Mouse (Mus musculus) MEL (cell line): ENCODE results near the gene Pdcd6ip. TPM values are rescaled to one million over a fixed set of nuclear protein-coding genes. Genes with fewer than 3 reads are reported as not detected.

ENCODE experiments used
- DNase-seq: peaks from one replicate; pipeline ENCODE4 v3.0.0; 2011; ENCODE audit warnings: low read depth, low spot score
- H3K27ac ChIP-seq: 2 replicates; pipeline ENCODE4 v1.5.1; 2012; ENCODE audit warnings: low read depth, mild to moderate bottlenecking, control low read depth, low read length, moderate library complexity; ENCODE audit not compliant: control insufficient read depth
- H3K27me3 ChIP-seq, 2 experiments: fragments of 150-350 bp in 1 of 2; sonication (generic) in 1 of 2; 2 replicates each; pipeline ENCODE4 v1.6.1; 2012; ENCODE audit warnings: low read length in 2 of 2, mild to moderate bottlenecking in 2 of 2, improper control_type of control experiment in 1 of 2, moderate library complexity in 1 of 2; ENCODE audit not compliant: insufficient read depth in 2 of 2, control insufficient read depth in 1 of 2
- H3K36me3 ChIP-seq, 2 experiments: 2 replicates each; pipeline ENCODE4 v1.6.1; 2012 to 2014; ENCODE audit warnings: low read length in 2 of 2, improper control_type of control experiment in 1 of 2, inconsistent platforms in 1 of 2, mild to moderate bottlenecking in 1 of 2; ENCODE audit not compliant: insufficient read depth in 2 of 2, control insufficient read depth in 1 of 2
- H3K4me1 ChIP-seq, 2 experiments: fragments of 150-350 bp in 1 of 2; sonication (generic) in 1 of 2; 2 replicates each; pipeline ENCODE4 v1.6.1; 2012; ENCODE audit warnings: low read length in 2 of 2, improper control_type of control experiment in 1 of 2, mild to moderate bottlenecking in 1 of 2; ENCODE audit not compliant: insufficient read depth in 2 of 2, control insufficient read depth in 1 of 2
- H3K4me3 ChIP-seq, 2 experiments: fragments of 150-350 bp in 1 of 2; sonication (generic) in 1 of 2; 2 replicates each; pipeline ENCODE4 v1.5.1; 2012; ENCODE audit warnings: low read depth in 2 of 2, low read length in 2 of 2, mild to moderate bottlenecking in 2 of 2, moderate library complexity in 2 of 2, control low read depth in 1 of 2, improper control_type of control experiment in 1 of 2; ENCODE audit not compliant: control insufficient read depth in 1 of 2, insufficient read depth in 1 of 2
- H3K79me2 ChIP-seq: 2 replicates; pipeline ENCODE4 v1.6.1; 2012; ENCODE audit warnings: mild to moderate bottlenecking, low read length, moderate library complexity; ENCODE audit not compliant: control insufficient read depth, poor library complexity, insufficient read depth
- H3K9ac ChIP-seq: 2 replicates; pipeline ENCODE4 v1.6.1; 2012; ENCODE audit warnings: low read depth, mild to moderate bottlenecking, control low read depth, low read length, moderate library complexity; ENCODE audit not compliant: control insufficient read depth, poor library complexity, severe bottlenecking
- H3K9me3 ChIP-seq: fragments of 150-350 bp; sonication (generic); replicated peaks from 2 replicates; pipeline ENCODE4 v1.6.1; 2012; ENCODE audit warnings: mild to moderate bottlenecking, low read length, improper control_type of control experiment, moderate library complexity; ENCODE audit not compliant: insufficient read depth
- BHLHE40 ChIP-seq: IDR thresholded peaks from 2 replicates; pipeline ENCODE4 v1.6.1; 2012; ENCODE audit warnings: low read depth, mild to moderate bottlenecking, inconsistent platforms, low read length, improper control_type of control experiment, borderline replicate concordance
- CHD1 ChIP-seq: IDR thresholded peaks from 2 replicates; pipeline ENCODE4 v1.6.1; 2012; ENCODE audit warnings: low read depth, mild to moderate bottlenecking, inconsistent platforms, low read length, improper control_type of control experiment
- ELF1 ChIP-seq: IDR thresholded peaks from 2 replicates; pipeline ENCODE4 v1.6.1; 2014; ENCODE audit warnings: low read depth, mild to moderate bottlenecking, inconsistent platforms, low read length, improper control_type of control experiment, moderate library complexity
- EP300 ChIP-seq, 2 experiments: IDR thresholded peaks; 2 replicates each; pipeline ENCODE4 v1.6.1; 2011; ENCODE audit warnings: improper control_type of control experiment in 2 of 2, low read length in 2 of 2, low read depth in 1 of 2, mild to moderate bottlenecking in 1 of 2
- GATA1 ChIP-seq: IDR thresholded peaks from 2 replicates; pipeline ENCODE4 v1.6.1; 2011; ENCODE audit warnings: low read depth, low read length, improper control_type of control experiment
- HCFC1 ChIP-seq: IDR thresholded peaks from 2 replicates; pipeline ENCODE4 v1.6.1; 2012; ENCODE audit warnings: low read depth, mild to moderate bottlenecking, inconsistent platforms, low read length, improper control_type of control experiment, moderate library complexity
- JUND ChIP-seq: IDR thresholded peaks from 2 replicates; pipeline ENCODE4 v1.6.1; 2011; ENCODE audit warnings: low read depth, mild to moderate bottlenecking, improper control_type of control experiment, low read length
- MEF2A ChIP-seq: IDR thresholded peaks from 2 replicates; pipeline ENCODE4 v1.6.1; 2014; ENCODE audit warnings: low read depth, mild to moderate bottlenecking, inconsistent platforms, low read length, improper control_type of control experiment; ENCODE audit not compliant: poor library complexity, insufficient replicate concordance, severe bottlenecking; ENCODE audit errors: extremely low read depth
- MXI1 ChIP-seq: IDR thresholded peaks from 2 replicates; pipeline ENCODE4 v1.6.1; 2011; ENCODE audit warnings: mild to moderate bottlenecking, low read depth, low read length, improper control_type of control experiment
- MYC ChIP-seq: IDR thresholded peaks from 2 replicates; pipeline ENCODE4 v1.6.1; 2011; ENCODE audit warnings: low read depth, mild to moderate bottlenecking, low read length, improper control_type of control experiment, moderate library complexity
- NELFE ChIP-seq: IDR thresholded peaks from 2 replicates; pipeline ENCODE4 v1.6.1; 2011; ENCODE audit warnings: low read depth, low read length, improper control_type of control experiment
- NRF1 ChIP-seq: IDR thresholded peaks from 2 replicates; pipeline ENCODE4 v1.6.1; 2014; ENCODE audit warnings: low read depth, mild to moderate bottlenecking, inconsistent platforms, low read length, improper control_type of control experiment, moderate library complexity; ENCODE audit not compliant: poor library complexity, insufficient read depth, severe bottlenecking
- POLR2A ChIP-seq, 2 experiments: IDR thresholded peaks; 2 replicates each; pipeline ENCODE4 v1.6.1; 2011 to 2012; ENCODE audit warnings: low read length in 2 of 2, mild to moderate bottlenecking in 2 of 2, control low read depth in 1 of 2, improper control_type of control experiment in 1 of 2, low read depth in 1 of 2, moderate library complexity in 1 of 2; ENCODE audit not compliant: control insufficient read depth in 1 of 2, insufficient read depth in 1 of 2, poor library complexity in 1 of 2
- POLR2AphosphoS2 ChIP-seq: IDR thresholded peaks from 2 replicates; pipeline ENCODE4 v1.6.1; 2011; ENCODE audit warnings: low read length, improper control_type of control experiment
- POLR2AphosphoS5 ChIP-seq: IDR thresholded peaks from 2 replicates; pipeline ENCODE4 v1.6.1; 2012; ENCODE audit warnings: low read depth, borderline replicate concordance, mild to moderate bottlenecking, inconsistent platforms, low read length, moderate library complexity, mixed read lengths
- RAD21 ChIP-seq: IDR thresholded peaks from 2 replicates; pipeline ENCODE4 v1.6.1; 2011; ENCODE audit warnings: mild to moderate bottlenecking, low read depth, low read length, improper control_type of control experiment
- RCOR1 ChIP-seq: IDR thresholded peaks from 2 replicates; pipeline ENCODE4 v1.6.1; 2012; ENCODE audit warnings: low read depth, mild to moderate bottlenecking, inconsistent platforms, low read length, improper control_type of control experiment
- SIN3A ChIP-seq: IDR thresholded peaks from 2 replicates; pipeline ENCODE4 v1.6.1; 2012; ENCODE audit warnings: low read length, improper control_type of control experiment, inconsistent platforms
- TAL1 ChIP-seq: IDR thresholded peaks from 2 replicates; pipeline ENCODE4 v1.6.1; 2012; ENCODE audit warnings: mild to moderate bottlenecking, inconsistent platforms, low read length, moderate library complexity, mixed read lengths
- TCF12 ChIP-seq: IDR thresholded peaks from 2 replicates; pipeline ENCODE4 v1.6.1; 2014; ENCODE audit warnings: low read depth, mild to moderate bottlenecking, inconsistent platforms, low read length, improper control_type of control experiment, moderate library complexity
- USF1 ChIP-seq: IDR thresholded peaks from 2 replicates; pipeline ENCODE4 v1.6.1; 2014; ENCODE audit warnings: low read depth, mild to moderate bottlenecking, inconsistent platforms, low read length, improper control_type of control experiment, moderate library complexity
- polyA plus RNA-seq, 2 experiments: library from polyadenylated mRNA; stranded (reverse) in 1 of 2; unstranded in 1 of 2; fragments of >175 nt in 1 of 2; fragments of >200 nt in 1 of 2; gene quantifications; 2 replicates each; pipeline versions ENCODE4 v1.2.1 to v1.2.4; 2012; ENCODE audit warnings: low replicate concordance in 2 of 2, low read depth in 1 of 2; ENCODE audit not compliant: insufficient read length in 2 of 2, insufficient read depth in 1 of 2, missing spikeins in 1 of 2
- total RNA-seq: library from RNA; depleted of rRNA; stranded (reverse); fragments of 300-350 nt; gene quantifications from 2 replicates; pipeline ENCODE4 v1.2.3, GENCODE M21; 2012

Gene Pdcd6ip
- total and polyA plus RNA-seq, 3 experiments = 21.1 to 71.2 (median 60.1) TPM

GRCm38 (mm10) chr9:113672352-113672751 lies 35.7 kb downstream of the Pdcd6ip start:
- TF ChIP-seq NRF1 (no peak), HCFC1 (no peak), RCOR1 (no peak), MXI1 (no peak), POLR2AphosphoS5 (no peak), POLR2AphosphoS2 (no peak), NELFE (no peak), JUND (no peak), TAL1 (no peak), EP300 (IDR thresholded peaks at IDR 0.05; ENCODE audit: low read depth in 1 of 2, low read length in 2 of 2) (no peak), USF1 (no peak), ELF1 (no peak), GATA1 (no peak), RAD21 (no peak), SIN3A (no peak), CHD1 (no peak), BHLHE40 (no peak), POLR2A (IDR thresholded peaks at IDR 0.05; ENCODE audit: control insufficient read depth in 1 of 2, insufficient read depth in 1 of 2, low read depth in 1 of 2, low read length in 2 of 2, poor library complexity in 1 of 2) (no peak), MEF2A (no peak), MYC (no peak)
- H3K27ac ChIP-seq = no peak overlapping the region
- H3K9ac ChIP-seq = no peak overlapping the region
- DNase-seq = no peak
- no peaks in the 10 kb centered on the region for H3K4me1 ChIP-seq
- H3K9me3 ChIP-seq = no peaks in the 10 kb centered on the region
- H3K36me3 ChIP-seq = peaks cover 0 to 29% of the 10 kb centered on the region in 2 experiments; a peak in 2 of 4 replicates
- H3K4me3 ChIP-seq = no peak overlapping the region
- no peaks in the 10 kb centered on the region for H3K27me3 ChIP-seq
- no peaks in the 10 kb centered on the region for H3K79me2 ChIP-seq

- Histone ChIP-seq H3K36me3 (peaks cover 0 to 23% of the 10 kb centered on the region in 2 experiments; a peak in 2 of 4 replicates), H3K4me1 (no peaks in the 10 kb centered on the region), H3K9me3 (no peaks in the 10 kb centered on the region), H3K27ac (no peak overlapping the region), H3K27me3 (no peaks in the 10 kb centered on the region), H3K4me3 (no peak overlapping the region), H3K9ac (no peak overlapping the region)
- TF ChIP-seq HCFC1 (no peak), SIN3A (no peak), TCF12 (no peak), BHLHE40 (no peak)
- TF ChIP-seq, all 39 proteins: peak for 0
- no peaks in the 10 kb centered on the region for H3K79me2 ChIP-seq
- DNase-seq = no peak
Measured at GRCm38 (mm10) chr9:113670857-113671106, 37.3 kb downstream of the Pdcd6ip start.
